8 mouse cellular contexts compared by ENCODE assay signal in the genomic region with DNA sequence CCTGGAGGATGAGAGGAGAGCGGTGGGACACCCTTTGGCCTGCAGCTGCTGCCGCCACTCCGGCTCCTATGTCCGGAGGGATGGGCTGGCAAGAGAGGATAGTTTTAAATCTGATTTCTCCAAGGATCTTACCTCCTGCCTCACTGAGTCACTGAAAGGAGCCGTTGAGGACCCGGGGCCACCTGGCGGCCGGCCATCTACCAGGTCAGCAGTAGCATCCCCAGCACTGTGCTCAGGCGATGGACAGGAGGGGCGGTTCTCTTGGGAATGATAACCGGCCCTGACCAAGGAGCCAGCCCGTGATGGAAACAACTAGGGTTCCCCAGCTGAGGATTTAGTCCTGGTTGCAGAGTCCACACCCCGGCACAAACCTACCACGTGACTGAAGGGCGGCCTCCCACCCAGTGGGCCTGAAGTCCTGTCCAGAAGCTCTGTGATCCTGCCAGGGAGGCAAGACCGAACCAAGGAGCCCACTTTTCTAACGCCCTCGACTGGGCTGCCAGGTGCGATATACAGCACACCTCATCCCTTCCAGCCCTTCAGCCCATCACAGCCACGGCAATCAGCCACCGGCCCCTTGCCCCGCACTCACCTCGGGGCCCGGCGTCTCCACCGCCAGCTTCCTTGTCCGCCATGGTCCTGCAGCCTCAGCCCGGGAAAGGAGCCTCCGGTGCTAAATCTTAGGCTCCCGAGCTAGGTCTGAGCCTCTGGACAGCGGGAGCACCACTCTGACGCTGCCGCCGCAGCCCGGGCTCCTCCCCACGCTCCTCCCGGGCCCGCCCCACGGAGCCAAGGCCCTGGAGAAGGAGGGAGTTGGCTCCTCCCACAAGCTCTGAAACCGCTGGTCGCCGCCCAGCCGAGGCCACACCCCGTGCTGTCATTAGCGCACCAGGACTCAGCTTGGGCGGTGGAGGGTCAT.
A peak's percentile ranks its signal among the peaks of the same experiment; 100 is the strongest.
DNase-seq lines count a peak whose midpoint lies in the region; TF ChIP-seq lines count a peak whose summit lies in the region.

No protein-coding gene starts in this region.

- no peak for TF ChIP-seq CTCF in cortical plate, adult 2 months (IDR thresholded peaks at IDR 0.05; ENCODE audit: extremely low read depth, insufficient read depth, low read length)

- H3K4me1 ChIP-seq in cortical plate, adult 2 months (ENCODE audit: control insufficient read depth, insufficient read depth, low read length), result peaks cover 6% of the 10 kb centered on the region; the same call in 1 of the 2 replicates

- H3K4me3 ChIP-seq in cortical plate, adult 2 months (ENCODE audit: insufficient read depth, low read length), result peak overlapping the region; percentile 64

- intact Hi-C loops in gastrocnemius, postnatal 14 days (cut with DNase I; ENCODE audit: low total_unique reads), result no loop called here

- peak; percentile 91 for DNase-seq in adrenal gland, adult 8-10 months
- peak; percentile 88 for DNase-seq in gastrocnemius, postnatal 14 days
- DNase-seq in induced T-regulatory cell, adult 2 months (ENCODE audit: low read depth), result peak; percentile 58
- DNase-seq in left cerebral cortex, adult 8-10 months (ENCODE audit: low spot score in 2 of 2), result peak; percentile 63 to 88
- peak; percentile 86 to 91 for DNase-seq in lung, postnatal 4 days
- peak; percentile 93 for DNase-seq in right cerebral cortex, adult 18-20 months
- peak; percentile 73 to 86 for DNase-seq in urinary bladder, postnatal 36 days (ENCODE audit: low spot score in 2 of 2)

- H3K27ac ChIP-seq in cortical plate, adult 2 months (ENCODE audit: insufficient read depth, low read length), result no peak overlapping the region

- TF ChIP-seq POLR2A in cortical plate, adult 2 months (IDR thresholded peaks at IDR 0.05; ENCODE audit: extremely low read depth, insufficient read depth, low read length), result peak; percentile 79
